Mouse (Mus musculus): ENCODE results near the gene Dcbld2.

GRCm38 (mm10) chr16:58453138-58453537, 44.9 kb downstream of the Dcbld2 start:
- no peak for TF ChIP-seq CTCF (IDR thresholded peaks at IDR 0.05; ENCODE audit: low read depth)
- TF ChIP-seq EP300 (IDR thresholded peaks at IDR 0.05; ENCODE audit: low read depth), result no peak

All from liver, embryonic 14.5 days (tissue).